Mouse (Mus musculus) ES-Bruce4 (cell line): ENCODE data around the gene Adam33.

Experiments
- CTCF ChIP-seq: IDR thresholded peaks from one replicate; pipeline ENCODE4 v1.8.1; 2011; ENCODE audit warnings: low read depth, low read length
- POLR2A ChIP-seq: IDR thresholded peaks from one replicate; pipeline ENCODE4 v1.8.1; 2011; ENCODE audit warnings: low read length; ENCODE audit not compliant: insufficient read depth

DNA sequence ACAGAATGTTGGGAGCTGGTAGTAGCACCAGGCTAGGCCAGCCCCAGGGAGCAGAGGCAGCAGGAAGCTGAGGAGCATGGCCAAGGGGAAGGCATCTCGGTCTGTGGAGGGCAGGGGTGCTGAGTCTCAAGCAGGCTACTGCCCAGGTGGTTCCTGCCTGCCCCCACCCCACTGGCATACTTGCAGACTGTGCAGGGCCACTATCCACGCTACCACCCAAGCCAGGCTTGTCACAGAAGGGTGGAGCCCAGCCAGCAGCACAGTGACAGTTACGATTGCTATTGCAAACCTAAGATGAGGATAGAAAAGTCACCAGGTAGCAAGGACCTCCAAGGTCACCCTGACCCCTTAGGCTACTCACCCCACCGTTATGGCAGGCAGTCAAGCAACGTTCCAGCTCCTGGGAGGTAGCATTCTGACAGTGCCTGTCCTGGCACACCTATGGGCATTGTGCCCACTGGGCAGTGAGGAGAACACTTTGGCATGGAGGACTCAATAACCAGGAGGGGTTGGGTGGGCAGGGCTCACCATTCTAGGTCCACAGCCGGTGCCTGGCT lies 10.7 kb downstream of the Adam33 start:
- no peak for TF ChIP-seq POLR2A
- TF ChIP-seq CTCF = no peak
